ENCODE assay signal across 20 mouse cellular contexts in the genomic region with DNA sequence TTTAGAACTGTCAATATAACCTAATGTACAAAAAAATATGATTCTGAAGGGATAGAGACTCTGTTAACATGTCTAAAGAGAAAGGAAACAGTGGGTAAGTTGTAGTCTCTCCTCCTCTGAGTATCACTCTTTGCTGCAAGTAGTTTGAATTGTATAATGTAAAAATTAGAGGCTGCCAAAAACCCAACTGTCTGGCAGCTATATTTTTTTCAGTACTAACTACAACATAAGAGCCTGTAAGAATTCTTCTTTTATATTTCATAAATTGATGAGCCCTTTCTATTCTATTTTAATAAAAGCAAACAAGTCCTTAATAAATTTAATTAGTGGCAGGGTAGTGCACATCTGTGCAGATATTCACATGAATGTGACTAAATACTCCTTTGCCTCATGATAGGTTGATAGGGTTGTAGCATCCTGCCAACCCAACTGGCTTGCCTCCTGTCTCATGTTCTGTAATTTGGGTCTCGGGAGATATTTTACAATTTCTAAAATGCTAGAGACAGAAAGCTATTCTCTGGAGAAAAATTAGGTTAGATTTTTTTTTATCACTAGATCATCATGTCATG.
DNase-seq lines count a peak whose midpoint lies in the region; ATAC-seq and TF ChIP-seq lines count a peak whose summit lies in the region.
"Had no signal": no experiment of that assay in that cellular context is flagged by ENCODE, and none has a peak within 500 bp of the region (broad histone marks: within the 10 kb centered on the region; RNA-seq: fewer than 3 reads in every experiment).

No protein-coding gene starts in this region.

- 63% methylated on average over 1 of the region's 1 CpGs for WGBS in hindbrain, embryonic 14.5 days
- 78% methylated on average over 1 of the region's 1 CpGs for WGBS in hindbrain, embryonic 11.5 days
- 46% methylated on average over 1 of the region's 1 CpGs for WGBS in forebrain, postnatal 0 days
- 36% methylated on average over 1 of the region's 1 CpGs for WGBS in neural tube, embryonic 15.5 days
- 81% methylated on average over 1 of the region's 1 CpGs for WGBS in stomach, postnatal 0 days

- ATAC-seq in hindbrain, embryonic 14.5 days (ENCODE audit: low FRiP score), result 0 out of 2 replicates have a peak, but pooled peaks have one; percentile 14
- ATAC-seq in hindbrain, embryonic 11.5 days (ENCODE audit: low FRiP score), result no peak
- ATAC-seq in forebrain, postnatal 0 days, result peak; percentile 74
- ATAC-seq in neural tube, embryonic 15.5 days (ENCODE audit: low FRiP score), result peak; percentile 59; the same call in 1 of the 2 replicates
- ATAC-seq in stomach, postnatal 0 days (ENCODE audit: low FRiP score, low TSS enrichment), result no peak
- ATAC-seq: inflammation-experienced regulatory T-cells, adult 6 months; lung, postnatal 0 days had no signal

- no peak overlapping the region for H3K27ac ChIP-seq in hindbrain, embryonic 14.5 days
- no peak overlapping the region for H3K27ac ChIP-seq in hindbrain, embryonic 11.5 days (ENCODE audit: low read depth, low read length)
- peak overlapping the region; percentile 75 for H3K27ac ChIP-seq in forebrain, postnatal 0 days (ENCODE audit: low read depth, low read length)
- peak overlapping the region; percentile 82 for H3K27ac ChIP-seq in layer of hippocampus, adult 2 months
- H3K27ac ChIP-seq in neural tube, embryonic 15.5 days (replicated peaks), result no peak overlapping the region
- H3K27ac ChIP-seq in stomach, postnatal 0 days (replicated peaks), result no peak overlapping the region
- H3K27ac ChIP-seq: embryonic facial prominence, embryonic 15.5 days; gastrocnemius, adult 2 months; liver, embryonic 15.5 days had no signal

- H3K4me1 ChIP-seq in hindbrain, embryonic 14.5 days (replicated peaks; ENCODE audit: control insufficient read depth, insufficient read depth, low read length), result no peaks in the 10 kb centered on the region; the same call in 1 of the 2 replicates
- H3K4me1 ChIP-seq in hindbrain, embryonic 11.5 days (replicated peaks; ENCODE audit: control insufficient read depth, insufficient read depth, low read length), result no peaks in the 10 kb centered on the region; the same call in 1 of the 2 replicates
- H3K4me1 ChIP-seq in forebrain, postnatal 0 days (ENCODE audit: insufficient read depth), result 0 out of 2 replicates have a peak, but pooled peaks cover 5% of the 10 kb centered on the region
- 0 out of 2 replicates have a peak, but pooled peaks cover 8% of the 10 kb centered on the region for H3K4me1 ChIP-seq in neural tube, embryonic 15.5 days
- H3K4me1 ChIP-seq in stomach, postnatal 0 days (replicated peaks; ENCODE audit: control insufficient read depth, insufficient read depth), result no peaks in the 10 kb centered on the region
- H3K4me1 ChIP-seq: embryonic facial prominence, embryonic 15.5 days; heart, embryonic 12.5 days; liver, embryonic 15.5 days had no signal

- no peaks in the 10 kb centered on the region for H3K27me3 ChIP-seq in hindbrain, embryonic 14.5 days (ENCODE audit: control insufficient read depth, insufficient read depth, low read length)
- no peaks in the 10 kb centered on the region for H3K27me3 ChIP-seq in hindbrain, embryonic 11.5 days (ENCODE audit: control insufficient read depth, insufficient read depth, low read length)
- H3K27me3 ChIP-seq in forebrain, postnatal 0 days (ENCODE audit: insufficient read depth, low read length), result no peaks in the 10 kb centered on the region
- H3K27me3 ChIP-seq in neural tube, embryonic 15.5 days (replicated peaks), result no peaks in the 10 kb centered on the region
- no peaks in the 10 kb centered on the region for H3K27me3 ChIP-seq in stomach, postnatal 0 days (ENCODE audit: control insufficient read depth, insufficient read depth, low read length)
- H3K27me3 ChIP-seq: embryonic facial prominence, embryonic 15.5 days; heart, embryonic 12.5 days; liver, embryonic 15.5 days; midbrain, embryonic 13.5 days had no signal

- DNase-seq in hindbrain, embryonic 14.5 days (ENCODE audit: low spot score), result no peak
- DNase-seq in hindbrain, embryonic 11.5 days (ENCODE audit: low spot score), result no peak
- peak; percentile 72 for DNase-seq in forebrain, postnatal 0 days
- DNase-seq in layer of hippocampus, adult 2 months (ENCODE audit: low spot score in 2 of 2), result peak; percentile 51 to 62
- DNase-seq in stomach, postnatal 0 days (ENCODE audit: low spot score), result no peak
- DNase-seq in thymus, postnatal 36 days, result no peak
- DNase-seq: adrenal gland, adult 8-10 months; gastrocnemius, adult 2 months; heart, adult 11 months; heart, postnatal 14 days; kidney, adult 2 months; kidney, postnatal 25 days; thymus, postnatal 14 days had no signal

- H3K4me3 ChIP-seq in hindbrain, embryonic 14.5 days (replicated peaks; ENCODE audit: low read length), result no peak overlapping the region
- H3K4me3 ChIP-seq in hindbrain, embryonic 11.5 days (ENCODE audit: low read depth, low read length), result no peak overlapping the region
- no peak overlapping the region for H3K4me3 ChIP-seq in forebrain, postnatal 0 days (ENCODE audit: low read depth, low read length)
- no peak overlapping the region for H3K4me3 ChIP-seq in layer of hippocampus, adult 2 months
- no peak overlapping the region for H3K4me3 ChIP-seq in neural tube, embryonic 15.5 days (replicated peaks)
- H3K4me3 ChIP-seq in stomach, postnatal 0 days (ENCODE audit: low read depth, low read length), result no peak overlapping the region
- H3K4me3 ChIP-seq: embryonic facial prominence, embryonic 15.5 days; gastrocnemius, adult 2 months; heart, embryonic 12.5 days; liver, embryonic 15.5 days; midbrain, embryonic 13.5 days had no signal

- no peaks in the 10 kb centered on the region for H3K36me3 ChIP-seq in hindbrain, embryonic 14.5 days (replicated peaks; ENCODE audit: control insufficient read depth, insufficient read depth)
- no peaks in the 10 kb centered on the region for H3K36me3 ChIP-seq in hindbrain, embryonic 11.5 days (ENCODE audit: control insufficient read depth, insufficient read depth, low read length)
- no peaks in the 10 kb centered on the region for H3K36me3 ChIP-seq in forebrain, postnatal 0 days (ENCODE audit: insufficient read depth)
- no peaks in the 10 kb centered on the region for H3K36me3 ChIP-seq in neural tube, embryonic 15.5 days
- H3K36me3 ChIP-seq in stomach, postnatal 0 days (ENCODE audit: control insufficient read depth, insufficient read depth, low read length), result no peaks in the 10 kb centered on the region
- H3K36me3 ChIP-seq: embryonic facial prominence, embryonic 15.5 days; heart, embryonic 12.5 days; liver, embryonic 15.5 days; midbrain, embryonic 13.5 days had no signal

- TF ChIP-seq CTCF in forebrain, postnatal 0 days (IDR thresholded peaks at IDR 0.05; ENCODE audit: low read depth), result no peak
- no peak for TF ChIP-seq CTCF in layer of hippocampus, adult 2 months (conservative IDR thresholded peaks at IDR 0.05)
- TF ChIP-seq CTCF in stomach, postnatal 0 days (IDR thresholded peaks at IDR 0.05; ENCODE audit: low read depth), result no peak

- H3K9me3 ChIP-seq in hindbrain, embryonic 14.5 days (ENCODE audit: control insufficient read depth, low read length), result no peaks in the 10 kb centered on the region
- no peaks in the 10 kb centered on the region for H3K9me3 ChIP-seq in hindbrain, embryonic 11.5 days (ENCODE audit: control insufficient read depth, low read length)
- H3K9me3 ChIP-seq in forebrain, postnatal 0 days (ENCODE audit: low read length), result no peaks in the 10 kb centered on the region
- no peaks in the 10 kb centered on the region for H3K9me3 ChIP-seq in neural tube, embryonic 15.5 days (replicated peaks)
- H3K9me3 ChIP-seq in stomach, postnatal 0 days (ENCODE audit: control insufficient read depth, low read length), result no peaks in the 10 kb centered on the region
- H3K9me3 ChIP-seq: embryonic facial prominence, embryonic 15.5 days; liver, embryonic 15.5 days; midbrain, embryonic 13.5 days had no signal

- H3K4me2 ChIP-seq in hindbrain, embryonic 14.5 days (replicated peaks), result no peak overlapping the region
- no peak overlapping the region for H3K4me2 ChIP-seq in hindbrain, embryonic 11.5 days (replicated peaks; ENCODE audit: low read depth, low read length)
- no peak overlapping the region for H3K4me2 ChIP-seq in forebrain, postnatal 0 days (ENCODE audit: low read depth)
- no peak overlapping the region for H3K4me2 ChIP-seq in neural tube, embryonic 15.5 days
- no peak overlapping the region for H3K4me2 ChIP-seq in stomach, postnatal 0 days (replicated peaks; ENCODE audit: low read depth)
- H3K4me2 ChIP-seq: embryonic facial prominence, embryonic 15.5 days; heart, embryonic 12.5 days; liver, embryonic 15.5 days; midbrain, embryonic 13.5 days had no signal

- H3K9ac ChIP-seq in hindbrain, embryonic 14.5 days, result no peak overlapping the region
- no peak overlapping the region for H3K9ac ChIP-seq in hindbrain, embryonic 11.5 days (ENCODE audit: low read depth, low read length)
- no peak overlapping the region for H3K9ac ChIP-seq in forebrain, postnatal 0 days
- no peak overlapping the region for H3K9ac ChIP-seq in neural tube, embryonic 15.5 days (replicated peaks)
- H3K9ac ChIP-seq in stomach, postnatal 0 days (ENCODE audit: low read length), result no peak overlapping the region
- H3K9ac ChIP-seq: embryonic facial prominence, embryonic 15.5 days; heart, embryonic 12.5 days; liver, embryonic 15.5 days; midbrain, embryonic 13.5 days had no signal

- TF ChIP-seq EP300 in stomach, postnatal 0 days (optimal IDR thresholded peaks at IDR 0.05), result no peak

Comparison
In these comparisons a context has a peak if more than half of its experiments do, and no peak if none do; other contexts are left out.
1. ATAC-seq: peak in hindbrain, embryonic 14.5 days (single experiment), forebrain, postnatal 0 days (single experiment) and neural tube, embryonic 15.5 days (single experiment); none in hindbrain, embryonic 11.5 days (single experiment) and stomach, postnatal 0 days (single experiment).
2. DNase-seq: peak in forebrain, postnatal 0 days (single experiment) and layer of hippocampus, adult 2 months (2 of 2); none in hindbrain, embryonic 14.5 days (single experiment), hindbrain, embryonic 11.5 days (single experiment), stomach, postnatal 0 days (single experiment) and thymus, postnatal 36 days (0 of 2).
3. H3K27ac ChIP-seq: peak in forebrain, postnatal 0 days (single experiment) and layer of hippocampus, adult 2 months (single experiment); none in hindbrain, embryonic 14.5 days (single experiment), hindbrain, embryonic 11.5 days (single experiment), neural tube, embryonic 15.5 days (single experiment) and stomach, postnatal 0 days (single experiment).